Comparison of ENCODE assay signal across 7 mouse cellular contexts in genomic region chr7:19077761-19078160, GRCm38 (mm10). TPM values are rescaled to one million over a fixed set of nuclear protein-coding genes. Genes with fewer than 3 reads are reported as not detected.
DNase-seq lines count a peak whose midpoint lies in the region; ATAC-seq lines count a peak whose summit lies in the region.

No protein-coding gene starts in this region.

- peak overlapping the region; percentile 84 for H3K4me2 ChIP-seq in heart, embryonic 16.5 days (ENCODE audit: low read depth, low read length)
- peak overlapping the region; percentile 92 for H3K4me2 ChIP-seq in liver, embryonic 15.5 days

- peak overlapping the region; percentile 99 for H3K4me3 ChIP-seq in heart, embryonic 16.5 days (ENCODE audit: low read length)
- H3K4me3 ChIP-seq in liver, embryonic 15.5 days (replicated peaks): peak overlapping the region; percentile 82

- 60% methylated on average over 14 of the region's 14 CpGs for WGBS in heart, embryonic 16.5 days
- WGBS in liver, embryonic 15.5 days (ENCODE audit: insufficient replicate concordance): 21% methylated on average over 14 of the region's 14 CpGs

- peak; percentile 70 for ATAC-seq in activated CD4-positive, CD25-positive, alpha-beta regulatory T cell, adult 4 months
- no peak for ATAC-seq in heart, embryonic 16.5 days (replicated peaks; ENCODE audit: extremely low read depth, insufficient read depth, low FRiP score)
- ATAC-seq in liver, embryonic 15.5 days (ENCODE audit: insufficient read depth): no peak
- peak; percentile 86 for ATAC-seq in neutrophil, adult 5-6 weeks (ENCODE audit: extremely low read depth, insufficient number of reproducible peaks, low FRiP score, poor library complexity, severe bottlenecking)

- peak; percentile 78 for DNase-seq in CD4-positive, CD25-positive, alpha-beta regulatory T cell, adult 2 months (ENCODE audit: low read depth, low spot score)
- DNase-seq in layer of hippocampus, adult 9-10 months (ENCODE audit: low spot score): no peak
- DNase-seq in layer of hippocampus, postnatal 36 days: no peak

- H3K36me3 ChIP-seq in heart, embryonic 16.5 days (ENCODE audit: control insufficient read depth, insufficient read depth): peaks cover 34% of the 10 kb centered on the region
- H3K36me3 ChIP-seq in liver, embryonic 15.5 days (replicated peaks): peaks cover 34% of the 10 kb centered on the region

- no peaks in the 10 kb centered on the region for H3K9me3 ChIP-seq in heart, embryonic 16.5 days (replicated peaks; ENCODE audit: control insufficient read depth, low read length)
- no peaks in the 10 kb centered on the region for H3K9me3 ChIP-seq in liver, embryonic 15.5 days (replicated peaks)

- H3K4me1 ChIP-seq in heart, embryonic 16.5 days (ENCODE audit: control insufficient read depth, insufficient read depth, low read length): peaks cover 33% of the 10 kb centered on the region
- H3K4me1 ChIP-seq in liver, embryonic 15.5 days (replicated peaks): peaks cover 45% of the 10 kb centered on the region

- no peak overlapping the region; the same call in 1 of the 2 replicates for H3K9ac ChIP-seq in heart, embryonic 16.5 days (ENCODE audit: low read length)
- H3K9ac ChIP-seq in liver, embryonic 15.5 days: no peak overlapping the region

- H3K27ac ChIP-seq in heart, embryonic 16.5 days (ENCODE audit: low read length): no peak overlapping the region
- no peak overlapping the region for H3K27ac ChIP-seq in liver, embryonic 15.5 days (replicated peaks)

- H3K27me3 ChIP-seq in heart, embryonic 16.5 days (ENCODE audit: control insufficient read depth, insufficient read depth, low read length): no peaks in the 10 kb centered on the region
- H3K27me3 ChIP-seq in liver, embryonic 15.5 days: peaks cover 55% of the 10 kb centered on the region

RNA-seq across cellular contexts. Expression of gene Dmwd, which starts 1.7 kb away (rescaled TPM):
- polyA plus RNA-seq in activated CD4-positive, CD25-positive, alpha-beta regulatory T cell, adult 4 months (2017; shearing (Covaris generic)): not detected
- polyA plus RNA-seq in heart, embryonic 16.5 days (2015; fragmentation: Nextera tagmentation; extraction: Ambion mirVana): 12.6 and 14.1 TPM in 2 replicates
- polyA plus RNA-seq in liver, embryonic 15.5 days (2015; fragmentation: Nextera tagmentation; extraction: Ambion mirVana): 3.6 and 5.4 TPM in 2 replicates
- total RNA-seq in neutrophil, adult 5-6 weeks (2017): 3.1 and 3.4 TPM in 2 replicates
- 100 to 1,000 TPM; 136 to 143 TPM for total RNA-seq in layer of hippocampus, postnatal 36 days (2021)

RNA-seq across cellular contexts. Expression of gene Dmpk, which starts 5.9 kb away (rescaled TPM):
- not detected for polyA plus RNA-seq in activated CD4-positive, CD25-positive, alpha-beta regulatory T cell, adult 4 months (2017; shearing (Covaris generic))
- polyA plus RNA-seq in heart, embryonic 16.5 days (2015; fragmentation: Nextera tagmentation; extraction: Ambion mirVana): 70.7 and 85.5 TPM in 2 replicates
- 13.9 and 15.8 TPM in 2 replicates for polyA plus RNA-seq in liver, embryonic 15.5 days (2015; fragmentation: Nextera tagmentation; extraction: Ambion mirVana)
- 1.4 and 2.1 TPM in 2 replicates for total RNA-seq in neutrophil, adult 5-6 weeks (2017)
- total RNA-seq in layer of hippocampus, postnatal 36 days (2021): 10 to 100 TPM; 36.3 to 48.1 TPM

RNA-seq across cellular contexts. Expression of gene Six5, which starts 16.6 kb away (rescaled TPM):
- under 1 TPM in 1 of 2 experiments, not detected in 1; 0.25 TPM for polyA plus RNA-seq in activated CD4-positive, CD25-positive, alpha-beta regulatory T cell, adult 4 months (2017; shearing (Covaris generic))
- 5.1 and 5.4 TPM in 2 replicates for polyA plus RNA-seq in heart, embryonic 16.5 days (2015; fragmentation: Nextera tagmentation; extraction: Ambion mirVana)
- polyA plus RNA-seq in liver, embryonic 15.5 days (2015; fragmentation: Nextera tagmentation; extraction: Ambion mirVana): 0.90 and 1.2 TPM in 2 replicates
- 0.12 TPM in 1 of 2 replicates, not detected in the other for total RNA-seq in neutrophil, adult 5-6 weeks (2017)
- total RNA-seq in layer of hippocampus, postnatal 36 days (2021): 1 to 10 TPM; 2.5 to 2.8 TPM

RNA-seq across cellular contexts. Expression of gene Rsph6a, which starts 23.3 kb away (rescaled TPM):
- not detected for polyA plus RNA-seq in activated CD4-positive, CD25-positive, alpha-beta regulatory T cell, adult 4 months (2017; shearing (Covaris generic))
- polyA plus RNA-seq in heart, embryonic 16.5 days (2015; fragmentation: Nextera tagmentation; extraction: Ambion mirVana): not detected in 2 replicates
- not detected in 2 replicates for polyA plus RNA-seq in liver, embryonic 15.5 days (2015; fragmentation: Nextera tagmentation; extraction: Ambion mirVana)
- total RNA-seq in neutrophil, adult 5-6 weeks (2017): 0.35 and 0.37 TPM in 2 replicates
- under 1 TPM; 0.15 to 0.33 TPM for total RNA-seq in layer of hippocampus, postnatal 36 days (2021)

RNA-seq across cellular contexts. Expression of gene Gm4969, which starts 40.4 kb away (rescaled TPM):
- not detected for polyA plus RNA-seq in activated CD4-positive, CD25-positive, alpha-beta regulatory T cell, adult 4 months (2017; shearing (Covaris generic))
- 0.38 and 0.64 TPM in 2 replicates for polyA plus RNA-seq in heart, embryonic 16.5 days (2015; fragmentation: Nextera tagmentation; extraction: Ambion mirVana)
- 0.14 and 0.17 TPM in 2 replicates for polyA plus RNA-seq in liver, embryonic 15.5 days (2015; fragmentation: Nextera tagmentation; extraction: Ambion mirVana)
- not detected in 2 replicates for total RNA-seq in neutrophil, adult 5-6 weeks (2017)
- under 1 TPM; 0.40 to 0.43 TPM for total RNA-seq in layer of hippocampus, postnatal 36 days (2021)

Comparison
In these comparisons a context has a peak if more than half of its experiments do, and no peak if none do; other contexts are left out.
1. ATAC-seq: peak in activated CD4-positive, CD25-positive, alpha-beta regulatory T cell, adult 4 months (single experiment) and neutrophil, adult 5-6 weeks (single experiment); none in heart, embryonic 16.5 days (single experiment) and liver, embryonic 15.5 days (single experiment).
2. RNA of gene Dmpk, which starts 5.9 kb away (polyA plus RNA-seq): 70.7 to 85.5 TPM in heart, embryonic 16.5 days and 13.9 to 15.8 TPM in liver, embryonic 15.5 days; not detected in activated CD4-positive, CD25-positive, alpha-beta regulatory T cell, adult 4 months; every median in the first group is over 10 times any median in the second.